ENCODE assay signal across 16 mouse cellular contexts in genomic region chr2:17297496-17297895, GRCm38 (mm10).
A peak's percentile ranks its signal among the peaks of the same experiment; 100 is the strongest.
DNase-seq lines count a peak whose midpoint lies in the region; ATAC-seq lines count a peak whose summit lies in the region.
"Had no signal": no experiment of that assay in that cellular context is flagged by ENCODE, and none has a peak within 500 bp of the region (broad histone marks: within the 10 kb centered on the region; RNA-seq: fewer than 3 reads in every experiment).

No protein-coding gene starts in this region.

- ATAC-seq in common myeloid progenitor, adult 5-6 weeks (replicated peaks; ENCODE audit: low read depth, poor library complexity, severe bottlenecking), result peak; percentile 39; the same call in 1 of the 2 replicates
- peak; percentile 72 for ATAC-seq in granulocyte monocyte progenitor cell, adult 5-6 weeks (replicated peaks; ENCODE audit: poor library complexity, severe bottlenecking)
- peak; percentile 50 for ATAC-seq in megakaryocyte progenitor cell, adult 5-6 weeks (replicated peaks; ENCODE audit: poor library complexity)
- ATAC-seq: forebrain, embryonic 14.5 days; forebrain, embryonic 16.5 days had no signal

- DNase-seq in frontal cortex, adult 2 months (ENCODE audit: extremely low spot score in 1 of 2, low spot score in 1 of 2), result no peak
- no peak for DNase-seq in left cerebral cortex, adult 11 months (ENCODE audit: low spot score)
- DNase-seq: adrenal gland, adult 2 months; adrenal gland, postnatal 10 days; adrenal gland, postnatal 25 days; cerebellum, adult 11 months; cerebellum, adult 18-20 months; cerebellum, adult 8-10 months; cerebellum, adult 9-11 months; cerebellum, postnatal 14 days; cerebellum, postnatal 36 days had no signal
